Mouse (Mus musculus) myocyte (in vitro differentiated cells): ENCODE data around the gene Stag1. TPM values are rescaled to one million over a fixed set of nuclear protein-coding genes. Genes with fewer than 3 reads are reported as not detected.

Experiments
- H3K27me3 ChIP-seq: one replicate; pipeline ENCODE4 v1.6.1; 2011; ENCODE audit not compliant: control insufficient read depth, insufficient read depth, insufficient read length
- H3K36me3 ChIP-seq: one replicate; pipeline ENCODE4 v1.6.1; 2011; ENCODE audit not compliant: control insufficient read depth, insufficient read depth
- H3K4me2 ChIP-seq: one replicate; pipeline ENCODE4 v1.6.1; 2011; ENCODE audit warnings: low read depth, control low read depth
- H3K4me3 ChIP-seq: one replicate; pipeline ENCODE4 v1.5.1; 2011; ENCODE audit warnings: mild to moderate bottlenecking, control low read depth, moderate library complexity
- H3K79me2 ChIP-seq: one replicate; pipeline ENCODE4 v1.6.1; 2011; ENCODE audit not compliant: control insufficient read depth, insufficient read depth
- H3ac ChIP-seq: one replicate; pipeline ENCODE4 v1.6.1; 2011; ENCODE audit not compliant: control insufficient read depth, insufficient read length
- CEBPB ChIP-seq: IDR thresholded peaks from 2 replicates; pipeline ENCODE4 v1.6.1; 2011; ENCODE audit warnings: mild to moderate bottlenecking, moderate library complexity; ENCODE audit not compliant: poor library complexity, insufficient read depth, severe bottlenecking
- E2F4 ChIP-seq: IDR thresholded peaks from one replicate; pipeline ENCODE4 v1.6.1; 2011; ENCODE audit warnings: mild to moderate bottlenecking, control low read depth, moderate library complexity; ENCODE audit not compliant: insufficient read depth
- MAX ChIP-seq: IDR thresholded peaks from one replicate; pipeline ENCODE4 v1.6.1; 2011; ENCODE audit warnings: low read depth, mild to moderate bottlenecking, control low read depth
- MYOD1 ChIP-seq, 3 experiments: IDR thresholded peaks; one replicate each; pipeline ENCODE4 v1.6.1; 2011; ENCODE audit warnings: control low read depth in 2 of 3, low read depth in 2 of 3, mild to moderate bottlenecking in 2 of 3, moderate library complexity in 1 of 3; ENCODE audit not compliant: insufficient read length in 2 of 3, control insufficient read depth in 1 of 3
- MYOG ChIP-seq, 3 experiments: IDR thresholded peaks; one replicate each; pipeline ENCODE4 v1.6.1; 2011; ENCODE audit warnings: control low read depth in 2 of 3, low read depth in 2 of 3, mild to moderate bottlenecking in 2 of 3; ENCODE audit not compliant: insufficient read length in 2 of 3, control insufficient read depth in 1 of 3, insufficient read depth in 1 of 3
- POLR2A ChIP-seq: IDR thresholded peaks from one replicate; pipeline ENCODE4 v1.6.1; 2011; ENCODE audit warnings: low read depth, mild to moderate bottlenecking, control low read depth, moderate library complexity; ENCODE audit not compliant: insufficient read length
- POLR2AphosphoS2 ChIP-seq: IDR thresholded peaks from one replicate; pipeline ENCODE4 v1.6.1; 2011; ENCODE audit warnings: low read depth, control low read depth; ENCODE audit not compliant: insufficient read length
- REST ChIP-seq: IDR thresholded peaks from one replicate; pipeline ENCODE4 v1.6.1; 2011; ENCODE audit warnings: mild to moderate bottlenecking, control low read depth, moderate library complexity; ENCODE audit not compliant: insufficient read depth, insufficient read length
- SRF ChIP-seq: IDR thresholded peaks from one replicate; pipeline ENCODE4 v1.6.1; 2011; ENCODE audit warnings: low read depth; ENCODE audit not compliant: control insufficient read depth, insufficient read length
- TCF12 ChIP-seq: IDR thresholded peaks from one replicate; pipeline ENCODE4 v1.6.1; 2011; ENCODE audit warnings: mild to moderate bottlenecking, control low read depth; ENCODE audit not compliant: poor library complexity, insufficient read depth, severe bottlenecking
- TCF3 ChIP-seq: IDR thresholded peaks from one replicate; pipeline ENCODE4 v1.6.1; 2011; ENCODE audit warnings: low read depth, control low read depth; ENCODE audit not compliant: insufficient read length
- USF1 ChIP-seq: IDR thresholded peaks from one replicate; pipeline ENCODE4 v1.6.1; 2011; ENCODE audit warnings: low read depth, mild to moderate bottlenecking, control low read depth, moderate library complexity
- polyA plus RNA-seq: library from polyadenylated mRNA; unstranded; fragments of >200 nt; fragmentation: generic; extraction: Trizol; gene quantifications from one replicate; pipeline ENCODE4 v1.2.1, GENCODE M21; 2012; ENCODE audit warnings: missing spikeins

Stag1 gene
- 5.9 TPM for polyA plus RNA-seq

DNA sequence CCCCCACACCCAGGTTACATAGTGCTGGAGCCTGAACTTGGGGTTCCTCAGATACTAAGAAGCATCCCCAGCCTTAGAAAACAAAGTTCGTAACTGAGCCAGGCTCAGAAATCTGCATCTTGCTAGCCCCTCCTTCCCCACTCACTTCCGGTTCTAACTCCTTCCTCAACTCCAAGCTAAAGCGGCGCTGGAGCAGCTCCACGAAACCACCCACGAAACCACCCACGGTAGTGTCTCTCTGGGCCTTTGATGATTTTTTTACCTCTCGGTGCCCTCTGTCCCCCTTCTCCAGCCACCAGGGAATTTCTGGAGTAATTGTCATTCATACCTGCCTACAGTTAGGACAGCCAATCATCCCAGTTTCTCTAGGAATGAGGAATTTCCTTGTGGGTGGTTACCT is at the start of gene Stag1:
Stag1 (plus strand) TSS at position 253 of the 400 bp plus-strand sequence.
- Histone ChIP-seq H3K36me3 (no peaks in the 10 kb centered on the region), H3K4me2 (no peak within 1 kb of the TSS), H3K79me2 (no peaks in the 10 kb centered on the region), H3ac (no peak within 1 kb of the TSS), H3K27me3 (no peaks in the 10 kb centered on the region), H3K4me3 (no peak within 1 kb of the TSS)
- TF ChIP-seq E2F4 = no peak
- no peak for TF ChIP-seq POLR2A

GRCm38 (mm10) chr9:100548313-100548712 is 49.3 kb upstream of the Stag1 start:
- peaks cover 22% of the 10 kb centered on the region for H3K79me2 ChIP-seq
- H3K4me2 ChIP-seq = no peak overlapping the region
- H3ac ChIP-seq = no peak overlapping the region
- no peaks in the 10 kb centered on the region for H3K27me3 ChIP-seq
- H3K36me3 ChIP-seq = no peaks in the 10 kb centered on the region
- no peak overlapping the region for H3K4me3 ChIP-seq
- TF ChIP-seq POLR2AphosphoS2 (no peak), MYOG (IDR thresholded peaks at IDR 0.05; ENCODE audit: control insufficient read depth in 1 of 3, insufficient read depth in 1 of 3, insufficient read length in 2 of 3, low read depth in 2 of 3) (no peak), REST (no peak), USF1 (no peak), E2F4 (no peak), MAX (no peak), CEBPB (no peak), TCF12 (no peak), POLR2A (no peak), TCF3 (no peak), SRF (no peak), MYOD1 (IDR thresholded peaks at IDR 0.05; ENCODE audit: control insufficient read depth in 1 of 3, insufficient read length in 2 of 3, low read depth in 2 of 3) (no peak)

DNA sequence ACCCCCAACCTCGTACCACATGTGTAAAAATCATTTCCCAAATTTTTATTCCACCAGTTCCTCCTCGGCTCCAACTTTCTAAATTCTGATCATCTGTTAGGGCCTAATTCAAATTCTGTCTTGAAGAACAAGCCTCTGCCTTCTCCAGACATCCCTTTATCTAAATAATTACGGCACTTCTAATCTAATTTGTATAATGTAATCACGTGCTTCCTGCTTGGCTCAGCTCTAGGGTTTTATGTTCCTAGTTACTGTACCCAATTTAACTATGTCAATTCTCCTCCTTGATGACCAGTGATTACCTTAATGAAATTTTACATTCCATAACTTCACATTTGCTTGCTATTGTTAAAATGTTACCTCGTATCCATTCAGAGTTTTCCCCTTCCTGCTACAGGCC is 41.9 kb upstream of the Stag1 start:
- Histone ChIP-seq H3K4me3 (no peak overlapping the region), H3K79me2 (no peaks in the 10 kb centered on the region), H3K4me2 (no peak overlapping the region), H3K27me3 (no peaks in the 10 kb centered on the region), H3ac (no peak overlapping the region), H3K36me3 (no peaks in the 10 kb centered on the region)
- TF ChIP-seq SRF (no peak), MYOD1 (IDR thresholded peaks at IDR 0.05; ENCODE audit: control insufficient read depth in 1 of 3, insufficient read length in 2 of 3, low read depth in 2 of 3) (no peak), MAX (no peak), POLR2AphosphoS2 (no peak)

- H3K4me2 ChIP-seq = no peak overlapping the region
- H3K4me3 ChIP-seq = no peak overlapping the region
- no peaks in the 10 kb centered on the region for H3K79me2 ChIP-seq
- H3K36me3 ChIP-seq = no peaks in the 10 kb centered on the region
- TF ChIP-seq MYOG (IDR thresholded peaks at IDR 0.05; ENCODE audit: control insufficient read depth in 1 of 3, insufficient read depth in 1 of 3, insufficient read length in 2 of 3, low read depth in 2 of 3) (no peak), MYOD1 (IDR thresholded peaks at IDR 0.05; ENCODE audit: control insufficient read depth in 1 of 3, insufficient read length in 2 of 3, low read depth in 2 of 3) (no peak), TCF3 (no peak), POLR2AphosphoS2 (no peak), E2F4 (no peak), USF1 (no peak), MAX (no peak), REST (no peak)
- no peaks in the 10 kb centered on the region for H3K27me3 ChIP-seq
- no peak overlapping the region for H3ac ChIP-seq
Measured at GRCm38 (mm10) chr9:100558023-100558573, 39.5 kb upstream of the Stag1 start.

- Histone ChIP-seq H3K36me3 (no peaks in the 10 kb centered on the region), H3ac (no peak overlapping the region), H3K79me2 (no peaks in the 10 kb centered on the region), H3K27me3 (no peaks in the 10 kb centered on the region), H3K4me3 (no peak overlapping the region), H3K4me2 (no peak overlapping the region)
- TF ChIP-seq USF1 (no peak), E2F4 (no peak), MYOD1 (IDR thresholded peaks at IDR 0.05; ENCODE audit: control insufficient read depth in 1 of 3, insufficient read length in 2 of 3, low read depth in 2 of 3) (no peak), SRF (no peak), MAX (no peak), TCF12 (no peak), CEBPB (no peak), MYOG (IDR thresholded peaks at IDR 0.05; ENCODE audit: control insufficient read depth in 1 of 3, insufficient read depth in 1 of 3, insufficient read length in 2 of 3, low read depth in 2 of 3) (no peak), REST (no peak), POLR2A (no peak), TCF3 (no peak), POLR2AphosphoS2 (no peak)
Measured at GRCm38 (mm10) chr9:100558991-100559390, 38.6 kb upstream of the Stag1 start.
